Mouse (Mus musculus) olfactory bulb, adult 2 months (tissue): ENCODE data around the gene Arhgap28.

ENCODE experiments used
- CTCF ChIP-seq: fragments of 200-500 bp; IDR thresholded peaks from 2 replicates; pipeline ENCODE4 v1.5.1; 2012; ENCODE audit warnings: low read depth, mild to moderate bottlenecking, low read length, moderate library complexity; ENCODE audit not compliant: insufficient read depth
- POLR2A ChIP-seq: fragments of 200-500 bp; IDR thresholded peaks from 2 replicates; pipeline ENCODE4 v1.6.1; 2012; ENCODE audit warnings: mild to moderate bottlenecking, low read depth, low read length, moderate library complexity; ENCODE audit not compliant: insufficient read depth

- TF ChIP-seq CTCF (no peak), POLR2A (no peak)
Measured at GRCm38 (mm10) chr17:67962858-67963257, 41.1 kb downstream of the Arhgap28 start.
